In genomic region chr14:68923054-68923453, GRCm38 (mm10) we compare ENCODE assay signal across 7 mouse cellular contexts.
DNase-seq lines count a peak whose midpoint lies in the region; ATAC-seq and TF ChIP-seq lines count a peak whose summit lies in the region.

No protein-coding gene starts in this region.

- no peak for ATAC-seq in heart, embryonic 12.5 days (ENCODE audit: insufficient number of reproducible peaks, low FRiP score)

- H3K4me1 ChIP-seq in heart, embryonic 12.5 days (replicated peaks) = peaks cover 12% of the 10 kb centered on the region

- no peaks in the 10 kb centered on the region for H3K9me3 ChIP-seq in heart, embryonic 12.5 days (replicated peaks)

- peak; percentile 75 for DNase-seq in brain, adult 2 months (ENCODE audit: low read depth, low spot score)
- peak; percentile 23 for DNase-seq in cerebellum, adult 9-10 months
- peak; percentile 78 for DNase-seq in forelimb bud, embryonic 11.5 days (ENCODE audit: low read depth, low spot score)
- peak; percentile 34 to 46 for DNase-seq in layer of hippocampus, adult 2 months (ENCODE audit: low spot score in 2 of 2)
- peak; percentile 92 for DNase-seq in retina, postnatal 1 day
- DNase-seq in spleen, postnatal 36 days (ENCODE audit: low spot score in 2 of 2) = no peak

- H3K9ac ChIP-seq in heart, embryonic 12.5 days = no peak overlapping the region

- H3K4me2 ChIP-seq in heart, embryonic 12.5 days = no peak overlapping the region

- 5% methylated on average over 2 of the region's 2 CpGs for WGBS in heart, embryonic 12.5 days

- H3K27ac ChIP-seq in layer of hippocampus, adult 2 months = peak overlapping the region; percentile 8; the same call in 1 of the 2 replicates
- no peak overlapping the region for H3K27ac ChIP-seq in heart, embryonic 12.5 days (ENCODE audit: poor library complexity, severe bottlenecking)

- H3K27me3 ChIP-seq in heart, embryonic 12.5 days (replicated peaks) = no peaks in the 10 kb centered on the region

- H3K4me3 ChIP-seq in layer of hippocampus, adult 2 months = no peak overlapping the region
- H3K4me3 ChIP-seq in heart, embryonic 12.5 days = no peak overlapping the region

- H3K36me3 ChIP-seq in heart, embryonic 12.5 days = no peaks in the 10 kb centered on the region

- TF ChIP-seq CTCF in layer of hippocampus, adult 2 months (conservative IDR thresholded peaks at IDR 0.05) = no peak

Comparison
In these comparisons a context has a peak if more than half of its experiments do, and no peak if none do; other contexts are left out.
1. DNase-seq: peak in brain, adult 2 months (single experiment), cerebellum, adult 9-10 months (single experiment), forelimb bud, embryonic 11.5 days (single experiment), layer of hippocampus, adult 2 months (2 of 2) and retina, postnatal 1 day (single experiment); none in spleen, postnatal 36 days (0 of 2).